Mouse (Mus musculus) embryonic facial prominence, embryonic 12.5 days (tissue): Measurements from ENCODE around the gene Aqp5. TPM values are rescaled to one million over a fixed set of nuclear protein-coding genes. Genes with fewer than 3 reads are reported as not detected.

Source experiments
- ATAC-seq: fragments of 200-750 bp; cut with Nextera tagmentation; 2 replicates; pipeline ENCODE4 v1.8.0; 2017; ENCODE audit not compliant: insufficient number of reproducible peaks, insufficient read depth, low FRiP score, low TSS enrichment
- H3K27ac ChIP-seq: fragments of 300-500 bp; sonication (generic); 2 replicates; pipeline ENCODE4 v1.5.1; 2016; ENCODE audit warnings: mild to moderate bottlenecking
- H3K27me3 ChIP-seq: fragments of 300-500 bp; sonication (generic); 2 replicates; pipeline ENCODE4 v1.6.1; 2016; ENCODE audit warnings: mild to moderate bottlenecking, moderate library complexity
- H3K36me3 ChIP-seq: fragments of 300-500 bp; sonication (generic); 2 replicates; pipeline ENCODE4 v1.6.1; 2016; ENCODE audit warnings: mild to moderate bottlenecking
- H3K4me1 ChIP-seq: fragments of 300-500 bp; sonication (generic); 2 replicates; pipeline ENCODE4 v1.6.1; 2016
- H3K4me2 ChIP-seq: fragments of 300-500 bp; sonication (generic); replicated peaks from 2 replicates; pipeline ENCODE4 v1.6.1; 2016; ENCODE audit warnings: mild to moderate bottlenecking, moderate library complexity
- H3K4me3 ChIP-seq: fragments of 300-500 bp; sonication (generic); 2 replicates; pipeline ENCODE4 v1.5.1; 2016; ENCODE audit warnings: mild to moderate bottlenecking
- H3K9ac ChIP-seq: fragments of 300-500 bp; sonication (generic); 2 replicates; pipeline ENCODE4 v1.6.1; 2016; ENCODE audit warnings: mild to moderate bottlenecking, moderate library complexity
- H3K9me3 ChIP-seq: fragments of 300-500 bp; sonication (generic); 2 replicates; pipeline ENCODE4 v1.6.1; 2016; ENCODE audit warnings: mild to moderate bottlenecking, moderate library complexity
- WGBS: fragments of 180-500 bp; shearing (Covaris S2); methylation state at CpG from one replicate; pipeline ENCODE4 v1.1.7; 2016; 5-methylcytosine and 5-hydroxymethylcytosine counted together
- polyA plus RNA-seq: library from polyadenylated mRNA; unstranded; fragments of >200 nt; fragmentation: Nextera tagmentation; extraction: Ambion mirVana; gene quantifications from 2 replicates; pipeline ENCODE4 v1.2.1, GENCODE M21; 2016

Aqp5 gene
- polyA plus RNA-seq: 0.33 TPM in 1 of 2 replicates, not detected in the other

GRCm38 (mm10) chr15:99590429-99591084 is at the start of gene Aqp5:
Gene Aqp5 (plus strand): TSS chr15:99590782.
- Histone ChIP-seq H3K9ac (0 out of 2 replicates have a peak within 1 kb of the TSS, but pooled peaks have one; percentile 13), H3K4me3 (peak within 1 kb of the TSS; percentile 39), H3K4me2 (peak within 1 kb of the TSS; percentile 58), H3K27ac (no peak within 1 kb of the TSS), H3K9me3 (no peaks in the 10 kb centered on the region), H3K27me3 (peaks cover 100% of the 10 kb centered on the region), H3K4me1 (peaks cover 5% of the 10 kb centered on the region; the same call in 1 of the 2 replicates), H3K36me3 (no peaks in the 10 kb centered on the region)
- 2% methylated on average over 51 of the region's 83 CpGs for WGBS
- no peak for ATAC-seq

- Histone ChIP-seq H3K4me1 (peaks cover 13% of the 10 kb centered on the region), H3K27me3 (0 out of 2 replicates have a peak, but pooled peaks cover 8% of the 10 kb centered on the region), H3K4me3 (no peak overlapping the region), H3K4me2 (no peak overlapping the region), H3K27ac (no peak overlapping the region), H3K9ac (no peak overlapping the region), H3K36me3 (no peaks in the 10 kb centered on the region), H3K9me3 (no peaks in the 10 kb centered on the region)
- no peak for ATAC-seq
- 75% methylated on average over 7 of the region's 7 CpGs for WGBS
Observed at GRCm38 (mm10) chr15:99544047-99544446, 46.5 kb upstream of the Aqp5 start.

GRCm38 (mm10) chr15:99546596-99546995 is 44.0 kb upstream of the Aqp5 start:
- H3K4me2 ChIP-seq: no peak overlapping the region
- no peak overlapping the region for H3K4me3 ChIP-seq
- WGBS: 34% methylated on average over 11 of the region's 11 CpGs
- no peaks in the 10 kb centered on the region for H3K9me3 ChIP-seq
- peaks cover 13% of the 10 kb centered on the region for H3K4me1 ChIP-seq
- no peak for ATAC-seq
- 0 out of 2 replicates have a peak, but pooled peaks cover 4% of the 10 kb centered on the region for H3K27me3 ChIP-seq
- H3K9ac ChIP-seq: no peak overlapping the region
- no peaks in the 10 kb centered on the region for H3K36me3 ChIP-seq
- no peak overlapping the region for H3K27ac ChIP-seq

GRCm38 (mm10) chr15:99547732-99548131 is 42.9 kb upstream of the Aqp5 start:
- H3K4me3 ChIP-seq: no peak overlapping the region
- H3K9me3 ChIP-seq: no peaks in the 10 kb centered on the region
- peaks cover 13% of the 10 kb centered on the region for H3K4me1 ChIP-seq
- 0 out of 2 replicates have a peak, but pooled peaks cover 4% of the 10 kb centered on the region for H3K27me3 ChIP-seq
- no peaks in the 10 kb centered on the region for H3K36me3 ChIP-seq
- H3K9ac ChIP-seq: no peak overlapping the region
- ATAC-seq: no peak
- no peak overlapping the region for H3K27ac ChIP-seq
- WGBS: 71% methylated on average over 6 of the region's 6 CpGs
- H3K4me2 ChIP-seq: no peak overlapping the region

GRCm38 (mm10) chr15:99549901-99550300 is 40.7 kb upstream of the Aqp5 start:
- Histone ChIP-seq H3K9me3 (no peaks in the 10 kb centered on the region), H3K36me3 (no peaks in the 10 kb centered on the region), H3K4me1 (peaks cover 19% of the 10 kb centered on the region), H3K4me3 (no peak overlapping the region), H3K27ac (no peak overlapping the region), H3K27me3 (no peaks in the 10 kb centered on the region), H3K4me2 (no peak overlapping the region), H3K9ac (no peak overlapping the region)
- no peak for ATAC-seq
- 48% methylated on average over 2 of the region's 2 CpGs for WGBS

GRCm38 (mm10) chr15:99553767-99554166 is 36.8 kb upstream of the Aqp5 start:
- Histone ChIP-seq H3K36me3 (no peaks in the 10 kb centered on the region), H3K4me1 (peaks cover 10% of the 10 kb centered on the region; the same call in 1 of the 2 replicates), H3K9me3 (no peaks in the 10 kb centered on the region), H3K4me2 (no peak overlapping the region), H3K27ac (no peak overlapping the region), H3K4me3 (no peak overlapping the region), H3K27me3 (no peaks in the 10 kb centered on the region), H3K9ac (no peak overlapping the region)
- ATAC-seq: no peak
- 39% methylated on average over 6 of the region's 6 CpGs for WGBS

GRCm38 (mm10) chr15:99558947-99559346 is 31.6 kb upstream of the Aqp5 start:
- Histone ChIP-seq H3K36me3 (no peaks in the 10 kb centered on the region), H3K4me1 (peaks cover 11% of the 10 kb centered on the region; the same call in 1 of the 2 replicates), H3K27me3 (no peaks in the 10 kb centered on the region), H3K27ac (no peak overlapping the region), H3K9ac (no peak overlapping the region), H3K4me3 (no peak overlapping the region), H3K4me2 (no peak overlapping the region), H3K9me3 (no peaks in the 10 kb centered on the region)
- WGBS: 97% methylated on average over 1 of the region's 1 CpGs
- no peak for ATAC-seq

GRCm38 (mm10) chr15:99560246-99560645 is 30.3 kb upstream of the Aqp5 start:
- 75% methylated on average over 10 of the region's 10 CpGs for WGBS

GRCm38 (mm10) chr15:99567371-99567770 is 23.2 kb upstream of the Aqp5 start:
- Histone ChIP-seq H3K27me3 (peaks cover 3% of the 10 kb centered on the region), H3K4me3 (no peak overlapping the region), H3K27ac (no peak overlapping the region), H3K4me2 (no peak overlapping the region), H3K36me3 (no peaks in the 10 kb centered on the region), H3K9ac (no peak overlapping the region), H3K9me3 (0 out of 2 replicates have a peak, but pooled peaks cover 2% of the 10 kb centered on the region), H3K4me1 (0 out of 2 replicates have a peak, but pooled peaks cover 5% of the 10 kb centered on the region)
- ATAC-seq: no peak
- WGBS: 83% methylated on average over 4 of the region's 4 CpGs

More at GRCm38 (mm10) chr15:99560246-99560645, 30.3 kb upstream of the Aqp5 start:
- Histone ChIP-seq H3K9me3 (no peaks in the 10 kb centered on the region), H3K4me2 (no peak overlapping the region), H3K27me3 (no peaks in the 10 kb centered on the region), H3K36me3 (no peaks in the 10 kb centered on the region), H3K9ac (no peak overlapping the region), H3K4me1 (0 out of 2 replicates have a peak, but pooled peaks cover 9% of the 10 kb centered on the region), H3K4me3 (no peak overlapping the region), H3K27ac (no peak overlapping the region)
- ATAC-seq: no peak

- Histone ChIP-seq H3K4me1 (0 out of 2 replicates have a peak, but pooled peaks cover 5% of the 10 kb centered on the region), H3K9ac (no peak overlapping the region), H3K27me3 (peaks cover 3% of the 10 kb centered on the region), H3K4me3 (no peak overlapping the region), H3K27ac (no peak overlapping the region), H3K36me3 (no peaks in the 10 kb centered on the region), H3K9me3 (0 out of 2 replicates have a peak, but pooled peaks cover 2% of the 10 kb centered on the region), H3K4me2 (no peak overlapping the region)
- ATAC-seq: no peak
- 60% methylated on average over 6 of the region's 6 CpGs for WGBS
Observed at GRCm38 (mm10) chr15:99568682-99569081, 21.9 kb upstream of the Aqp5 start.

- H3K9me3 ChIP-seq: 0 out of 2 replicates have a peak, but pooled peaks cover 2% of the 10 kb centered on the region
- no peak for ATAC-seq
- 79% methylated on average over 10 of the region's 10 CpGs for WGBS
- H3K9ac ChIP-seq: no peak overlapping the region
- H3K36me3 ChIP-seq: no peaks in the 10 kb centered on the region
- H3K4me2 ChIP-seq: no peak overlapping the region
- H3K27ac ChIP-seq: no peak overlapping the region
- H3K4me1 ChIP-seq: 0 out of 2 replicates have a peak, but pooled peaks cover 3% of the 10 kb centered on the region
- no peak overlapping the region for H3K4me3 ChIP-seq
- H3K27me3 ChIP-seq: peaks cover 3% of the 10 kb centered on the region
Observed at GRCm38 (mm10) chr15:99569123-99569522, 21.5 kb upstream of the Aqp5 start.
